Mouse (Mus musculus): Measurements from ENCODE around the gene Slc25a39. TPM values are rescaled to one million over a fixed set of nuclear protein-coding genes. Genes with fewer than 3 reads are reported as not detected.
A peak's percentile ranks its signal among the peaks of the same experiment; 100 is the strongest.
"Not testable (repeated sequence)": the region's sequence is repeated elsewhere in the genome, so short reads cannot be mapped to it uniquely, and the experiment has no call there.

Slc25a39 gene
- polyA plus RNA-seq, 1 experiment from 2014 or later = 214 TPM

GRCm38 (mm10) chr11:102394421-102395124 is 13.2 kb downstream of the Slc25a39 start:
- peaks cover 12% of the 10 kb centered on the region; the same call in 1 of the 2 replicates for H3K27me3 ChIP-seq (replicated peaks; ENCODE audit: insufficient read depth, low read length)
- no peak overlapping the region for H3K4me2 ChIP-seq (replicated peaks; ENCODE audit: low read depth, low read length)

GRCm38 (mm10) chr11:102393719-102394420 is 13.9 kb downstream of the Slc25a39 start:
- Histone ChIP-seq H3K9ac (replicated peaks; ENCODE audit: low read depth) (no peak overlapping the region), H3K9me3 (ENCODE audit: low read length) (no peaks in the 10 kb centered on the region), H3K27ac (ENCODE audit: low read length) (no peak overlapping the region), H3K4me1 (ENCODE audit: insufficient read depth, low read depth, low read length) (peaks cover 6% of the 10 kb centered on the region; the same call in 1 of the 2 replicates), H3K27me3 (replicated peaks; ENCODE audit: insufficient read depth, low read length) (0 out of 2 replicates have a peak, but pooled peaks cover 5% of the 10 kb centered on the region), H3K36me3 (ENCODE audit: insufficient read depth, low read length) (no peaks in the 10 kb centered on the region), H3K4me2 (replicated peaks; ENCODE audit: low read depth, low read length) (peak overlapping the region; percentile 67), H3K4me3 (ENCODE audit: low read depth, low read length) (peak overlapping the region; percentile 24)
- no peak for DNase-seq (ENCODE audit: low spot score)
- WGBS = 9% methylated on average over 17 of the region's 17 CpGs
- ATAC-seq = peak; percentile 8; the same call in 1 of the 2 replicates
- TF ChIP-seq CTCF (IDR thresholded peaks at IDR 0.05) = no peak
- TF ChIP-seq EP300 (IDR thresholded peaks at IDR 0.05) = no peak

More at GRCm38 (mm10) chr11:102394421-102395124, 13.2 kb downstream of the Slc25a39 start:
- Histone ChIP-seq H3K4me3 (ENCODE audit: low read depth, low read length) (no peak overlapping the region), H3K27ac (ENCODE audit: low read length) (no peak overlapping the region), H3K9ac (replicated peaks; ENCODE audit: low read depth) (no peak overlapping the region), H3K4me1 (ENCODE audit: insufficient read depth, low read depth, low read length) (peaks cover 6% of the 10 kb centered on the region), H3K36me3 (ENCODE audit: insufficient read depth, low read length) (no peaks in the 10 kb centered on the region), H3K9me3 (ENCODE audit: low read length) (no peaks in the 10 kb centered on the region)
- WGBS = 81% methylated on average over 9 of the region's 9 CpGs
- ATAC-seq (no peak), DNase-seq (ENCODE audit: low spot score) (no peak)
- TF ChIP-seq CTCF (IDR thresholded peaks at IDR 0.05) = no peak
- TF ChIP-seq EP300 (IDR thresholded peaks at IDR 0.05) = no peak

GRCm38 (mm10) chr11:102393238-102393634 is 14.5 kb downstream of the Slc25a39 start, which contains the start of gene Rundc3a:
TSS of gene Rundc3a (plus strand) at chr11:102393403.
- TF ChIP-seq EP300 (IDR thresholded peaks at IDR 0.05) (no peak), CTCF (IDR thresholded peaks at IDR 0.05) (no peak)
- H3K4me2 ChIP-seq (replicated peaks; ENCODE audit: low read depth, low read length) = peak within 1 kb of the TSS; percentile 67
- ATAC-seq (peak; percentile 88), DNase-seq (ENCODE audit: low spot score) (peak; percentile 84)
- 1% methylated on average over 25 of the region's 34 CpGs for WGBS
- H3K27me3 ChIP-seq (replicated peaks; ENCODE audit: insufficient read depth, low read length) = 0 out of 2 replicates have a peak, but pooled peaks cover 5% of the 10 kb centered on the region
- H3K4me3 ChIP-seq (ENCODE audit: low read depth, low read length) = peak within 1 kb of the TSS; percentile 24
- no peak within 1 kb of the TSS for H3K27ac ChIP-seq (ENCODE audit: low read length)
- H3K36me3 ChIP-seq (ENCODE audit: insufficient read depth, low read length) = no peaks in the 10 kb centered on the region
- H3K9me3 ChIP-seq (ENCODE audit: low read length) = no peaks in the 10 kb centered on the region
- H3K4me1 ChIP-seq (ENCODE audit: insufficient read depth, low read depth, low read length) = peaks cover 6% of the 10 kb centered on the region; the same call in 1 of the 2 replicates
- no peak within 1 kb of the TSS for H3K9ac ChIP-seq (replicated peaks; ENCODE audit: low read depth)

GRCm38 (mm10) chr11:102392441-102393237 is 15.1 kb downstream of the Slc25a39 start:
- Histone ChIP-seq H3K4me3 (ENCODE audit: low read depth, low read length) (peak overlapping the region; percentile 24; the same call in 1 of the 2 replicates), H3K27ac (ENCODE audit: low read length) (no peak overlapping the region), H3K27me3 (replicated peaks; ENCODE audit: insufficient read depth, low read length) (0 out of 2 replicates have a peak, but pooled peaks cover 2% of the 10 kb centered on the region), H3K9ac (replicated peaks; ENCODE audit: low read depth) (no peak overlapping the region), H3K9me3 (ENCODE audit: low read length) (no peaks in the 10 kb centered on the region), H3K4me1 (ENCODE audit: insufficient read depth, low read depth, low read length) (peaks cover 6% of the 10 kb centered on the region; the same call in 1 of the 2 replicates), H3K36me3 (ENCODE audit: insufficient read depth, low read length) (no peaks in the 10 kb centered on the region), H3K4me2 (replicated peaks; ENCODE audit: low read depth, low read length) (peak overlapping the region; percentile 67)
- WGBS = 14% methylated on average over 15 of the region's 15 CpGs
- DNase-seq (ENCODE audit: low spot score) (no peak), ATAC-seq (peak; percentile 12)
- TF ChIP-seq EP300 (IDR thresholded peaks at IDR 0.05) = no peak
- no peak for TF ChIP-seq CTCF (IDR thresholded peaks at IDR 0.05)

GRCm38 (mm10) chr11:102389436-102389835 is 18.3 kb downstream of the Slc25a39 start:
- H3K9ac ChIP-seq (replicated peaks; ENCODE audit: low read depth); H3K4me2 ChIP-seq (replicated peaks; ENCODE audit: low read depth, low read length); DNase-seq (ENCODE audit: low spot score); ATAC-seq; H3K4me3 ChIP-seq (ENCODE audit: low read depth, low read length); H3K9me3 ChIP-seq (ENCODE audit: low read length); H3K4me1 ChIP-seq (ENCODE audit: insufficient read depth, low read depth, low read length); H3K27me3 ChIP-seq (replicated peaks; ENCODE audit: insufficient read depth, low read length); H3K36me3 ChIP-seq (ENCODE audit: insufficient read depth, low read length); H3K27ac ChIP-seq (ENCODE audit: low read length): not testable (repeated sequence)
- 79% methylated on average over 4 of the region's 5 CpGs for WGBS

- no peaks in the 10 kb centered on the region for H3K36me3 ChIP-seq (ENCODE audit: insufficient read depth, low read length)
- TF ChIP-seq CTCF (IDR thresholded peaks at IDR 0.05) (no peak), EP300 (IDR thresholded peaks at IDR 0.05) (no peak)
- H3K4me1 ChIP-seq (ENCODE audit: insufficient read depth, low read depth, low read length) = no peaks in the 10 kb centered on the region
- ATAC-seq = no peak
- no peak overlapping the region for H3K27ac ChIP-seq (ENCODE audit: low read length)
- no peak for DNase-seq (ENCODE audit: low spot score)
- H3K9me3 ChIP-seq (ENCODE audit: low read length) = no peaks in the 10 kb centered on the region
- H3K9ac ChIP-seq (replicated peaks; ENCODE audit: low read depth) = no peak overlapping the region
- H3K4me3 ChIP-seq (ENCODE audit: low read depth, low read length) = no peak overlapping the region
- no peaks in the 10 kb centered on the region for H3K27me3 ChIP-seq (replicated peaks; ENCODE audit: insufficient read depth, low read length)
- H3K4me2 ChIP-seq (replicated peaks; ENCODE audit: low read depth, low read length) = no peak overlapping the region
- 43% methylated on average over 5 of the region's 5 CpGs for whole genome bisulfite sequencing
These were observed 21.6 kb downstream of the Slc25a39 start for GRCm38 (mm10) chr11:102386121-102386520.
